Mouse (Mus musculus): ENCODE results near the gene Ergic2. TPM values are rescaled to one million over a fixed set of nuclear protein-coding genes. Genes with fewer than 3 reads are reported as not detected.
"Not testable (repeated sequence)": the region's sequence is repeated elsewhere in the genome, so short reads cannot be mapped to it uniquely, and the experiment has no call there.

Gene Ergic2
- polyA plus RNA-seq, 1 experiment from 2014 or later, result 220 TPM

DNA sequence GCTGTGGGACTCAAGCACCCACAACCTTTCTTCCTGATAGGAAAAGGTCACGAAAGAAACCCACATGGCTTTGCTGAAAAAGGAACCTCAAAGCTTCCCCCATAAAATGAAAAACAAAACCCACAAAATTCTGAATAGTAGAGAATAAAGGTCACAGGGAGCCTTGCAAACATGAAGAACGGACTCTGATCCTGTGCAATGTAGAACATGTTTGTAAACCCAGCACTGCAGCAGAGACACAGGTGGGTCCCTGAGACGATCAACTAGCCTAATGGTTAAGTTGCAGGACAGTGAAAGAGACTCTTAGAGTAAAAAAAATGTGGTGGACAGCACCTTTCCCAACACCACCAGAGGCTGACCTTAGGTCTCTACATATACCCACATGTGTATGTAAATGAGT, 12.4 kb downstream of the Ergic2 start:
- Histone ChIP-seq H3K9ac (no peak overlapping the region), H3K27me3 (no peaks in the 10 kb centered on the region), H3K27ac (no peak overlapping the region), H3K4me3 (no peak overlapping the region), H3K36me3 (peaks cover 58% of the 10 kb centered on the region), H3K9me3 (replicated peaks) (no peaks in the 10 kb centered on the region), H3K4me2 (replicated peaks) (no peak overlapping the region), H3K4me1 (no peaks in the 10 kb centered on the region)
- ATAC-seq (ENCODE audit: low FRiP score), result no peak
- 92% methylated on average over 3 of the region's 3 CpGs for WGBS

DNA sequence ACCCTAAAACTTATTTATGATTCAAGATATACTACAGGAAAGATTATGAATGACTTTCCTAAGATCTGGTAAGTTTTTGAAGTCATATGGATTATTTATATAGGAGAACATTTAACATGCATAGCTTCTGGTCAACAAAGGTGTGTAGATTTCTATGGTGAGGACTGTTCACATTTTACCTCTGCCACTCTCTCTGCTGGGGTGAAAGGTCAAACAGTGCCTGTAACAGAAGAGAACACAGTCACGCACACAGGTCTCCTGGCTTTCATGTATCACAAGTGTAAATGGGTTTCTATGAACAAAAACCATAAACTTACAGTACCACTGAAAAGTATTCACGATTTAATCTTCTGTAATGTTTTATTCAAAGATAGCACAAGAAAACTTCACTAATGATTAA, 13.0 kb downstream of the Ergic2 start:
- Histone ChIP-seq H3K4me1 (no peaks in the 10 kb centered on the region), H3K36me3 (peaks cover 62% of the 10 kb centered on the region), H3K4me2 (replicated peaks) (no peak overlapping the region), H3K4me3 (no peak overlapping the region), H3K9ac (no peak overlapping the region), H3K27me3 (no peaks in the 10 kb centered on the region), H3K27ac (no peak overlapping the region), H3K9me3 (replicated peaks) (no peaks in the 10 kb centered on the region)
- no peak for ATAC-seq (ENCODE audit: low FRiP score)
- 96% methylated on average over 2 of the region's 2 CpGs for WGBS

DNA sequence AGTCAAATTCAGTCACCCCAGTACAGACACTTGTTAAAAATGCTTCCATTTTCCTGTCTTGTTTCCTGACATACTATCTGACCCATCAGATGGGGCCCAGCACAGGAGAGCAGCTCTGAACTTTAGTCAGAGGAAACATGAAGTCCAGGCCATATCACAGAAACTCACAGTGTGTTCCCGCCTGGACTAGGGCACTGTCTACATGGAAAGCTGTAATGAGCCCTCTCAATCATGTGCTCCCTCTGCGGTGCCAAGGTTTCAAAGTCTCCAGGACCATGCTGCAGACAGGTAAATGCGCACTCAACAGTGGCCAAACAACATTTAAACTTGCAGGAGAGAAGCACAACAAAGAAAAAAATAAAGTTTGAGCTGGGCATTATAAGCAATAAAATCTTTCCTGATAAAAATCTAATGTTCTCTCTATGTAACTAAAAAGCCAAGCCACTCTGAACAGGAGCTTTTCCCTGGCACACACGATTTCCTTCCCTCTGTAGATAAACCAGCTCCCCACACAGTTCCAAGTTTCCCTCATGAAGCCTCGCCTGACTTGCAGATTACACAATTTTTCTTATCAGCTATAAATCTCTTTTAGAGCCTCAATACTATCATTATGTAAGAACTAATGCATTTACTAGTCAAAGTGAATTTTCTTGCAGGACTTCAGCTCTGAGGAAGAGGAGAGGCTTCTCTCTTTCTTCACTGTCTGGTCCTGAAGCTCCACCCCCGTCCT, 18.0 kb downstream of the Ergic2 start:
- H3K27ac ChIP-seq, result no peak overlapping the region
- H3K27me3 ChIP-seq, result no peaks in the 10 kb centered on the region
- no peak overlapping the region for H3K4me3 ChIP-seq
- 91% methylated on average over 6 of the region's 6 CpGs for WGBS
- H3K36me3 ChIP-seq, result peaks cover 52% of the 10 kb centered on the region
- no peak overlapping the region for H3K9ac ChIP-seq
- no peaks in the 10 kb centered on the region for H3K9me3 ChIP-seq (replicated peaks)
- H3K4me1 ChIP-seq, result no peaks in the 10 kb centered on the region
- H3K4me2 ChIP-seq (replicated peaks), result no peak overlapping the region
- no peak for ATAC-seq (ENCODE audit: low FRiP score)

- ATAC-seq (ENCODE audit: low FRiP score), result no peak
- Histone ChIP-seq H3K27ac (no peak overlapping the region), H3K27me3 (no peaks in the 10 kb centered on the region), H3K9ac (no peak overlapping the region), H3K4me2 (replicated peaks) (no peak overlapping the region), H3K4me1 (no peaks in the 10 kb centered on the region), H3K4me3 (no peak overlapping the region), H3K9me3 (replicated peaks) (no peaks in the 10 kb centered on the region), H3K36me3 (peaks cover 75% of the 10 kb centered on the region)
- WGBS, result 94% methylated on average over 1 of the region's 1 CpGs
Observed at GRCm38 (mm10) chr6:148185694-148186093, 26.5 kb downstream of the Ergic2 start.

GRCm38 (mm10) chr6:148172904-148173303, 39.3 kb downstream of the Ergic2 start:
- Histone ChIP-seq H3K9me3 (replicated peaks) (no peaks in the 10 kb centered on the region), H3K27me3 (no peaks in the 10 kb centered on the region), H3K4me1 (no peaks in the 10 kb centered on the region), H3K4me3 (no peak overlapping the region), H3K9ac (no peak overlapping the region), H3K36me3 (no peaks in the 10 kb centered on the region), H3K4me2 (replicated peaks) (no peak overlapping the region), H3K27ac (no peak overlapping the region)
- no peak for ATAC-seq (ENCODE audit: low FRiP score)
- WGBS, result 94% methylated on average over 3 of the region's 3 CpGs

DNA sequence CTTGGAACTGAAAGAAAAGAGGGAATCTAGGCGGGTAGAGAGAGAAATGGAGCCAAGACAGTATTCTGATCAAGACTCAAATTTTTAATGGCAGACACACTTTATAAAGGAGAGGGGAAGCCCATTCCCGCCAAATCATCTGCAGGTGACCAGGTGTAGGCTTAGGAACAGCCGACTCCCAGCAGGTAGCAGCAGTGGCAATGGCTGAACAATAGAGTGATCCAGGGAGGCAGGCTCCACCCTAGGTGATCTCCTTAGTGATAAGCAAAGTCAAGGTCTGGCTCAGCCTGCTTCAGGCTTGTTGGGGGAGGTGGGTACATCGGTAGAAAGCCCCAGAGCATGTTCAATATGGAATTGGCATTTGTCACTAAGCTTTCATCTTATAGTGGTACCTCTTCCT, 59.9 kb downstream of the Ergic2 start:
- H3K4me3 ChIP-seq; H3K27ac ChIP-seq; H3K9me3 ChIP-seq (replicated peaks); H3K4me2 ChIP-seq (replicated peaks); H3K4me1 ChIP-seq; ATAC-seq (ENCODE audit: low FRiP score); H3K27me3 ChIP-seq; H3K9ac ChIP-seq; H3K36me3 ChIP-seq: not testable (repeated sequence)
- 54% methylated on average over 4 of the region's 4 CpGs for WGBS

- Histone ChIP-seq H3K4me1 (no peaks in the 10 kb centered on the region), H3K9ac (no peak overlapping the region), H3K4me2 (replicated peaks) (no peak overlapping the region), H3K27ac (no peak overlapping the region), H3K36me3 (no peaks in the 10 kb centered on the region), H3K9me3 (replicated peaks) (no peaks in the 10 kb centered on the region), H3K27me3 (no peaks in the 10 kb centered on the region), H3K4me3 (no peak overlapping the region)
- ATAC-seq (ENCODE audit: low FRiP score), result no peak
- 95% methylated on average over 1 of the region's 1 CpGs for WGBS
Observed at GRCm38 (mm10) chr6:148142421-148142820, 69.8 kb downstream of the Ergic2 start.

DNA sequence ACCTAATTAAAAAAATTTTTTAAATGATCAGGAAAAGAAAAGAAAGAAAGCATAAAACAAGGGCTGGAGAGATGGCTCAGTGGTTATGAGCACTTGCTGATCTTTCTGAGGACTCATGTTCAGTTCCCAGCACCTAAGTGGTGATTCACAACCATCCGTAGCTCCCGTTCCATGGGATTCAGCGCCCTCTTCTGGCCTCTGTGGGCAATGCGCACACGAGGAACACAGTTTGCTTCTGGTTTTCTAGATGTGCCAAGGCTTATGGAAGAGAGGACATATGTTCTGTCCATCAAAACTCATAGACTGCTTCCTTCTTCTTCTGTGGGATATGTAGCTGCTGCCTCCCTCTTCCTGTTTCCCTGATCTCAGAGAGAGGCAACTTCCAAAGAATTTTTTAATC, 70.3 kb downstream of the Ergic2 start:
- no peaks in the 10 kb centered on the region for H3K27me3 ChIP-seq
- H3K27ac ChIP-seq, result no peak overlapping the region
- H3K4me2 ChIP-seq (replicated peaks), result no peak overlapping the region
- no peaks in the 10 kb centered on the region for H3K4me1 ChIP-seq
- H3K36me3 ChIP-seq, result no peaks in the 10 kb centered on the region
- 79% methylated on average over 5 of the region's 5 CpGs for WGBS
- H3K9me3 ChIP-seq (replicated peaks), result no peaks in the 10 kb centered on the region
- H3K9ac ChIP-seq, result no peak overlapping the region
- ATAC-seq (ENCODE audit: low FRiP score), result no peak
- no peak overlapping the region for H3K4me3 ChIP-seq

- WGBS, result 88% methylated on average over 6 of the region's 6 CpGs
- no peak overlapping the region for H3K4me3 ChIP-seq
- no peaks in the 10 kb centered on the region for H3K27me3 ChIP-seq
- H3K9me3 ChIP-seq (replicated peaks), result no peaks in the 10 kb centered on the region
- no peak overlapping the region for H3K27ac ChIP-seq
- H3K4me1 ChIP-seq, result no peaks in the 10 kb centered on the region; the same call in 1 of the 2 replicates
- ATAC-seq (ENCODE audit: low FRiP score), result no peak
- no peak overlapping the region for H3K4me2 ChIP-seq (replicated peaks)
- H3K9ac ChIP-seq, result no peak overlapping the region
- no peaks in the 10 kb centered on the region for H3K36me3 ChIP-seq
Observed at GRCm38 (mm10) chr6:148139288-148139995, 72.7 kb downstream of the Ergic2 start.

GRCm38 (mm10) chr6:148135769-148136382, 76.3 kb downstream of the Ergic2 start:
- Histone ChIP-seq H3K4me1 (no peaks in the 10 kb centered on the region; the same call in 1 of the 2 replicates), H3K4me2 (replicated peaks) (no peak overlapping the region), H3K4me3 (no peak overlapping the region), H3K36me3 (no peaks in the 10 kb centered on the region), H3K9ac (no peak overlapping the region), H3K27me3 (no peaks in the 10 kb centered on the region), H3K27ac (no peak overlapping the region), H3K9me3 (replicated peaks) (no peaks in the 10 kb centered on the region)
- 30% methylated on average over 9 of the region's 9 CpGs for WGBS
- ATAC-seq (ENCODE audit: low FRiP score), result peak; percentile 84

DNA sequence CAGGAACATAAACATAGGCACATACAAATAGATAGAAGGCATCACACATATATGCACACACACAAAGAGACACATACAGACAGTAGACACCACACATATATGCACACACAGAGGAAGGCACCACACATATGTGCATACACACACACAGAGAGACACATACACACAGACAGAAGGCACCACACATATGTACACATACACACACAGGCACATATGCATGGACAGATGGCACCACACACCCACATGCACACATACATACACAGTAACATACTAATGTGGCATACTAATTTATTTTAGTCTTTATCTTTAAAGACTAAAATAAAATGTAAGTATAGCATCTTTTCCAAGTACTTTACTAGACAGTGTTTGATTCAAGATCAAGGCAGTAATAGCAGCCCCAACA, 78.6 kb downstream of the Ergic2 start:
- ATAC-seq (ENCODE audit: low FRiP score), result no peak
- no peaks in the 10 kb centered on the region for H3K9me3 ChIP-seq (replicated peaks)
- no peak overlapping the region for H3K4me3 ChIP-seq
- no peaks in the 10 kb centered on the region; the same call in 1 of the 2 replicates for H3K4me1 ChIP-seq
- H3K4me2 ChIP-seq (replicated peaks), result no peak overlapping the region
- H3K27ac ChIP-seq, result no peak overlapping the region
- no peak overlapping the region for H3K9ac ChIP-seq
- no peaks in the 10 kb centered on the region for H3K36me3 ChIP-seq
- H3K27me3 ChIP-seq, result no peaks in the 10 kb centered on the region

DNA sequence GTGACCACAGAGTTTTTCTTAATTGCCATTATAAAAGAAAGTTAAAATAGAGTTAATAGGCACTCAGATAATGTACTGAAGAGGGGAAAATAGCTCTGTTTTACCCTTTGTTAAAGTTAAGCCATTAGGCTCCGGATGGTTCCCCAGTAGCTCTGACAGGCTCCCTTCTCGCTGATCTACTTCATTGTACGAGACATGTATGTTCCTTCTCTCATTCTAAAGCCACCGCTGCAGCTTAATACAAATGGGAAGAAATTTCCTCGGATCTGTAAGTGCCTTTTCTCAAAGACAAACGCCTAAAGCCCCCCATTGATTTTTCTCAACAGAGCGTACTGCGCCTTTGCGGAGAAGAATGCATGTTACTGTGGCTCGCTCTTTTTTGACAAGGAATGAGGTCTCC, 79.9 kb downstream of the Ergic2 start:
- Histone ChIP-seq H3K4me3 (no peak overlapping the region), H3K9ac (no peak overlapping the region), H3K36me3 (no peaks in the 10 kb centered on the region), H3K9me3 (replicated peaks) (no peaks in the 10 kb centered on the region), H3K4me1 (no peaks in the 10 kb centered on the region; the same call in 1 of the 2 replicates), H3K4me2 (replicated peaks) (no peak overlapping the region), H3K27ac (no peak overlapping the region), H3K27me3 (no peaks in the 10 kb centered on the region)
- no peak for ATAC-seq (ENCODE audit: low FRiP score)
- 40% methylated on average over 10 of the region's 10 CpGs for WGBS

All from hindbrain, embryonic 12.5 days (tissue).